Mouse (Mus musculus): ENCODE measurements around the gene Adarb1. TPM values are rescaled to one million over a fixed set of nuclear protein-coding genes. Genes with fewer than 3 reads are reported as not detected.

Adarb1 gene
- polyA plus RNA-seq, 3 experiments from 2014 or later = 0.55 to 0.74 (median 0.63) TPM

GRCm38 (mm10) chr10:77258704-77259621 is 159.1 kb downstream of the Adarb1 start, which contains the start of gene Pofut2:
Pofut2 (plus strand) TSS chr10:77259218.
- ATAC-seq = peak; percentile 93

GRCm38 (mm10) chr10:77258041-77258590 is 160.0 kb downstream of the Adarb1 start:
- no peak for ATAC-seq

GRCm38 (mm10) chr10:77255676-77256075 is 162.4 kb downstream of the Adarb1 start:
- ATAC-seq = no peak

- no peak for ATAC-seq
Measured at GRCm38 (mm10) chr10:77255231-77255630, 162.8 kb downstream of the Adarb1 start.

- peak; percentile 79 for ATAC-seq
Measured at GRCm38 (mm10) chr10:77252790-77253189, 165.3 kb downstream of the Adarb1 start.

GRCm38 (mm10) chr10:77251784-77252539 is 166.1 kb downstream of the Adarb1 start:
- ATAC-seq = no peak

- ATAC-seq = no peak
Measured at GRCm38 (mm10) chr10:77251223-77251783, 166.8 kb downstream of the Adarb1 start.

GRCm38 (mm10) chr10:77247707-77248106 is 170.4 kb downstream of the Adarb1 start:
- no peak for ATAC-seq

GRCm38 (mm10) chr10:77247048-77247447 is 171.0 kb downstream of the Adarb1 start:
- no peak for ATAC-seq

- no peak for ATAC-seq
Measured at GRCm38 (mm10) chr10:77244777-77245176, 173.3 kb downstream of the Adarb1 start.

- no peak for ATAC-seq
Measured at GRCm38 (mm10) chr10:77243572-77244161, 174.4 kb downstream of the Adarb1 start.

GRCm38 (mm10) chr10:77242871-77243270 is 175.2 kb downstream of the Adarb1 start:
- no peak for ATAC-seq

- ATAC-seq = no peak
Measured at GRCm38 (mm10) chr10:77242396-77242795, 175.7 kb downstream of the Adarb1 start.

- no peak for ATAC-seq
Measured at GRCm38 (mm10) chr10:77240764-77241163, 177.3 kb downstream of the Adarb1 start.

Other genes with a start within 250 kb of the Adarb1 start
- gene Pofut2, start 159.1 kb downstream of the Adarb1 start, polyA plus RNA-seq (2017; shearing (Covaris generic)) = 10 to 100 TPM; 19.4 to 24.9 (median 19.8) TPM
- 10 to 100 TPM; 13.7 to 16.1 (median 15.1) TPM for gene Fam207a, start 97.5 kb upstream of the Adarb1 start, polyA plus RNA-seq (2017; shearing (Covaris generic))
- 100 to 1,000 TPM; 493 to 517 (median 499) TPM for gene Itgb2, start 112.0 kb upstream of the Adarb1 start, polyA plus RNA-seq (2017; shearing (Covaris generic))
- gene Pttg1ip, start 163.4 kb upstream of the Adarb1 start, polyA plus RNA-seq (2017; shearing (Covaris generic)) = 100 to 1,000 TPM in 2 of 3 experiments, 10 to 100 TPM in 1; 83.7 to 113 (median 112) TPM
- 10 to 100 TPM; 73.1 to 90.7 (median 74.3) TPM for gene Sumo3, start 187.8 kb upstream of the Adarb1 start, polyA plus RNA-seq (2017; shearing (Covaris generic))
- 10 to 100 TPM in 1 of 3 experiments, 1 to 10 TPM in 1, not detected in 1; 3.6 to 10.0 TPM for gene Gm49325, start 187.9 kb upstream of the Adarb1 start, polyA plus RNA-seq (2017; shearing (Covaris generic))
- gene Ube2g2, start 204.0 kb upstream of the Adarb1 start, polyA plus RNA-seq (2017; shearing (Covaris generic)) = 10 to 100 TPM; 41.1 to 55.4 (median 50.1) TPM

Measured in inflammation-experienced regulatory T-cells, adult 6 months (primary cell).